Mouse (Mus musculus) intestine, embryonic 15.5 days (tissue): Measurements from ENCODE around the gene Prkca. TPM values are rescaled to one million over a fixed set of nuclear protein-coding genes. Genes with fewer than 3 reads are reported as not detected.
A peak's percentile ranks its signal among the peaks of the same experiment; 100 is the strongest.

ENCODE experiments used
- ATAC-seq: fragments of 200-750 bp; cut with Nextera tagmentation; 2 replicates; pipeline ENCODE4 v1.8.0; 2017; ENCODE audit warnings: moderate TSS enrichment, moderate library complexity
- H3K27ac ChIP-seq: fragments of 300-500 bp; sonication (generic); 2 replicates; pipeline ENCODE4 v1.5.1; 2015; ENCODE audit warnings: mild to moderate bottlenecking, inconsistent platforms
- H3K27me3 ChIP-seq: fragments of 300-500 bp; sonication (generic); replicated peaks from 2 replicates; pipeline ENCODE4 v1.6.1; 2015; ENCODE audit warnings: inconsistent platforms
- H3K36me3 ChIP-seq: fragments of 300-500 bp; sonication (generic); 2 replicates; pipeline ENCODE4 v1.6.1; 2015; ENCODE audit warnings: inconsistent platforms
- H3K4me1 ChIP-seq: fragments of 300-500 bp; sonication (generic); replicated peaks from 2 replicates; pipeline ENCODE4 v1.6.1; 2015; ENCODE audit warnings: inconsistent platforms
- H3K4me2 ChIP-seq: fragments of 300-500 bp; sonication (generic); replicated peaks from 2 replicates; pipeline ENCODE4 v1.6.1; 2015; ENCODE audit warnings: mild to moderate bottlenecking, inconsistent platforms
- H3K4me3 ChIP-seq: fragments of 300-500 bp; sonication (generic); replicated peaks from 2 replicates; pipeline ENCODE4 v1.5.1; 2015; ENCODE audit warnings: inconsistent platforms
- H3K9ac ChIP-seq: fragments of 300-500 bp; sonication (generic); 2 replicates; pipeline ENCODE4 v1.6.1; 2015; ENCODE audit warnings: inconsistent platforms
- H3K9me3 ChIP-seq: fragments of 300-500 bp; sonication (generic); 2 replicates; pipeline ENCODE4 v1.6.1; 2016; ENCODE audit warnings: inconsistent platforms
- WGBS: fragments of 180-500 bp; shearing (Covaris S2); methylation state at CpG from one replicate; pipeline ENCODE4 v1.1.7; 2015; 5-methylcytosine and 5-hydroxymethylcytosine counted together
- polyA plus RNA-seq: library from polyadenylated mRNA; unstranded; fragments of >200 nt; fragmentation: Nextera tagmentation; extraction: Ambion mirVana; gene quantifications from 2 replicates; pipeline ENCODE4 v1.2.1, GENCODE M21; 2015

The Prkca gene
- polyA plus RNA-seq, 1 experiment from 2014 or later, result 22.0 TPM

- H3K9ac ChIP-seq, result no peak overlapping the region
- no peaks in the 10 kb centered on the region for H3K36me3 ChIP-seq
- H3K4me2 ChIP-seq, result no peak overlapping the region
- no peaks in the 10 kb centered on the region for H3K9me3 ChIP-seq
- no peak for ATAC-seq
- H3K4me1 ChIP-seq, result peaks cover 10% of the 10 kb centered on the region
- no peaks in the 10 kb centered on the region for H3K27me3 ChIP-seq
- 59% methylated on average over 3 of the region's 3 CpGs for whole genome bisulfite sequencing
- no peak overlapping the region for H3K4me3 ChIP-seq
- no peak overlapping the region for H3K27ac ChIP-seq
Measured at GRCm38 (mm10) chr11:108334658-108335057, 9.1 kb downstream of the Prkca start.

- no peak for ATAC-seq
- Histone ChIP-seq H3K4me1 (peaks cover 13% of the 10 kb centered on the region), H3K27ac (no peak overlapping the region), H3K9ac (no peak overlapping the region), H3K4me3 (no peak overlapping the region), H3K27me3 (no peaks in the 10 kb centered on the region), H3K4me2 (no peak overlapping the region), H3K9me3 (no peaks in the 10 kb centered on the region), H3K36me3 (no peaks in the 10 kb centered on the region)
- 58% methylated on average over 8 of the region's 8 CpGs for WGBS
Measured at GRCm38 (mm10) chr11:108333583-108334379, 9.9 kb downstream of the Prkca start.

- Histone ChIP-seq H3K9ac (no peak overlapping the region), H3K9me3 (no peaks in the 10 kb centered on the region), H3K4me3 (no peak overlapping the region), H3K27me3 (no peaks in the 10 kb centered on the region), H3K4me2 (no peak overlapping the region), H3K4me1 (peaks cover 13% of the 10 kb centered on the region), H3K36me3 (no peaks in the 10 kb centered on the region), H3K27ac (no peak overlapping the region)
- no peak for ATAC-seq
- 41% methylated on average over 5 of the region's 5 CpGs for WGBS
Measured at GRCm38 (mm10) chr11:108333006-108333405, 10.7 kb downstream of the Prkca start.

GRCm38 (mm10) chr11:108330818-108331217 lies 12.9 kb downstream of the Prkca start:
- 83% methylated on average over 11 of the region's 11 CpGs for WGBS
- no peak for ATAC-seq

GRCm38 (mm10) chr11:108325943-108326342 lies 17.8 kb downstream of the Prkca start:
- no peaks in the 10 kb centered on the region for H3K9me3 ChIP-seq
- H3K4me1 ChIP-seq, result peaks cover 9% of the 10 kb centered on the region
- no peak overlapping the region for H3K9ac ChIP-seq
- H3K4me2 ChIP-seq, result no peak overlapping the region
- ATAC-seq, result no peak
- 84% methylated on average over 8 of the region's 8 CpGs for WGBS
- H3K36me3 ChIP-seq, result no peaks in the 10 kb centered on the region
- no peak overlapping the region for H3K27ac ChIP-seq
- no peak overlapping the region for H3K4me3 ChIP-seq
- no peaks in the 10 kb centered on the region for H3K27me3 ChIP-seq

More at GRCm38 (mm10) chr11:108330818-108331217, 12.9 kb downstream of the Prkca start:
- no peaks in the 10 kb centered on the region for H3K9me3 ChIP-seq
- no peaks in the 10 kb centered on the region for H3K36me3 ChIP-seq
- H3K27me3 ChIP-seq, result no peaks in the 10 kb centered on the region
- no peak overlapping the region for H3K4me2 ChIP-seq
- H3K4me1 ChIP-seq, result peaks cover 6% of the 10 kb centered on the region
- no peak overlapping the region for H3K27ac ChIP-seq
- H3K4me3 ChIP-seq, result no peak overlapping the region
- no peak overlapping the region for H3K9ac ChIP-seq

- Histone ChIP-seq H3K4me3 (no peak overlapping the region), H3K9ac (no peak overlapping the region), H3K27me3 (no peaks in the 10 kb centered on the region), H3K4me1 (0 out of 2 replicates have a peak, but pooled peaks cover 3% of the 10 kb centered on the region), H3K27ac (no peak overlapping the region), H3K4me2 (no peak overlapping the region), H3K36me3 (no peaks in the 10 kb centered on the region), H3K9me3 (no peaks in the 10 kb centered on the region)
- whole genome bisulfite sequencing, result 87% methylated on average over 2 of the region's 2 CpGs
- ATAC-seq, result no peak
Measured at GRCm38 (mm10) chr11:108322156-108322555, 21.6 kb downstream of the Prkca start.

GRCm38 (mm10) chr11:108320561-108320960 lies 23.2 kb downstream of the Prkca start:
- ATAC-seq, result no peak
- Histone ChIP-seq H3K27ac (no peak overlapping the region), H3K27me3 (no peaks in the 10 kb centered on the region), H3K9ac (no peak overlapping the region), H3K36me3 (no peaks in the 10 kb centered on the region), H3K4me3 (no peak overlapping the region), H3K9me3 (no peaks in the 10 kb centered on the region), H3K4me2 (no peak overlapping the region), H3K4me1 (0 out of 2 replicates have a peak, but pooled peaks cover 3% of the 10 kb centered on the region)
- WGBS, result 86% methylated on average over 7 of the region's 7 CpGs

GRCm38 (mm10) chr11:108319162-108319561 lies 24.6 kb downstream of the Prkca start:
- 87% methylated on average over 11 of the region's 11 CpGs for WGBS
- no peaks in the 10 kb centered on the region for H3K9me3 ChIP-seq
- H3K27me3 ChIP-seq, result no peaks in the 10 kb centered on the region
- no peaks in the 10 kb centered on the region for H3K36me3 ChIP-seq
- no peak overlapping the region for H3K9ac ChIP-seq
- ATAC-seq, result no peak
- H3K4me1 ChIP-seq, result 0 out of 2 replicates have a peak, but pooled peaks cover 6% of the 10 kb centered on the region
- H3K4me3 ChIP-seq, result no peak overlapping the region
- H3K27ac ChIP-seq, result no peak overlapping the region
- no peak overlapping the region for H3K4me2 ChIP-seq

- Histone ChIP-seq H3K4me2 (no peak overlapping the region), H3K4me1 (0 out of 2 replicates have a peak, but pooled peaks cover 6% of the 10 kb centered on the region), H3K4me3 (no peak overlapping the region), H3K27ac (no peak overlapping the region), H3K9ac (no peak overlapping the region), H3K9me3 (no peaks in the 10 kb centered on the region), H3K36me3 (no peaks in the 10 kb centered on the region), H3K27me3 (no peaks in the 10 kb centered on the region)
- WGBS, result 80% methylated on average over 6 of the region's 6 CpGs
- ATAC-seq, result no peak
Measured at GRCm38 (mm10) chr11:108317878-108318277, 25.9 kb downstream of the Prkca start.

GRCm38 (mm10) chr11:108315736-108316135 lies 28.0 kb downstream of the Prkca start:
- H3K27me3 ChIP-seq, result no peaks in the 10 kb centered on the region
- H3K27ac ChIP-seq, result no peak overlapping the region
- no peak overlapping the region for H3K4me3 ChIP-seq
- no peak for ATAC-seq
- H3K9ac ChIP-seq, result no peak overlapping the region
- H3K9me3 ChIP-seq, result no peaks in the 10 kb centered on the region
- H3K36me3 ChIP-seq, result no peaks in the 10 kb centered on the region
- WGBS, result 85% methylated on average over 7 of the region's 7 CpGs
- no peak overlapping the region for H3K4me2 ChIP-seq
- peaks cover 12% of the 10 kb centered on the region; the same call in 1 of the 2 replicates for H3K4me1 ChIP-seq

GRCm38 (mm10) chr11:108312516-108312915 lies 31.2 kb downstream of the Prkca start:
- H3K27ac ChIP-seq, result no peak overlapping the region
- ATAC-seq, result no peak

GRCm38 (mm10) chr11:108311912-108312311 lies 31.8 kb downstream of the Prkca start:
- 66% methylated on average over 2 of the region's 2 CpGs for WGBS
- no peak overlapping the region for H3K4me3 ChIP-seq

More at GRCm38 (mm10) chr11:108312516-108312915, 31.2 kb downstream of the Prkca start:
- 76% methylated on average over 5 of the region's 5 CpGs for WGBS
- Histone ChIP-seq H3K4me1 (peaks cover 18% of the 10 kb centered on the region; the same call in 1 of the 2 replicates), H3K36me3 (no peaks in the 10 kb centered on the region), H3K9me3 (no peaks in the 10 kb centered on the region), H3K27me3 (no peaks in the 10 kb centered on the region), H3K9ac (no peak overlapping the region), H3K4me3 (no peak overlapping the region), H3K4me2 (no peak overlapping the region)

GRCm38 (mm10) chr11:108309791-108310190 lies 33.9 kb downstream of the Prkca start:
- Histone ChIP-seq H3K4me2 (no peak overlapping the region), H3K27ac (no peak overlapping the region), H3K9me3 (no peaks in the 10 kb centered on the region), H3K4me3 (no peak overlapping the region), H3K27me3 (no peaks in the 10 kb centered on the region), H3K36me3 (no peaks in the 10 kb centered on the region), H3K4me1 (peaks cover 22% of the 10 kb centered on the region), H3K9ac (no peak overlapping the region)
- 61% methylated on average over 5 of the region's 5 CpGs for WGBS
- peak; percentile 87 for ATAC-seq

More at GRCm38 (mm10) chr11:108311912-108312311, 31.8 kb downstream of the Prkca start:
- Histone ChIP-seq H3K4me1 (peaks cover 18% of the 10 kb centered on the region), H3K4me2 (no peak overlapping the region), H3K27me3 (no peaks in the 10 kb centered on the region), H3K9ac (no peak overlapping the region), H3K9me3 (no peaks in the 10 kb centered on the region), H3K27ac (no peak overlapping the region), H3K36me3 (no peaks in the 10 kb centered on the region)
- no peak for ATAC-seq
